Mouse (Mus musculus): ENCODE measurements at regions not wholly inside any gene's neighbourhood (a gene's known extent, or its start where the extent isn't known, plus 50 kb on each side); places are given as distances from the start of the nearest gene placed in this dataset.

DNA sequence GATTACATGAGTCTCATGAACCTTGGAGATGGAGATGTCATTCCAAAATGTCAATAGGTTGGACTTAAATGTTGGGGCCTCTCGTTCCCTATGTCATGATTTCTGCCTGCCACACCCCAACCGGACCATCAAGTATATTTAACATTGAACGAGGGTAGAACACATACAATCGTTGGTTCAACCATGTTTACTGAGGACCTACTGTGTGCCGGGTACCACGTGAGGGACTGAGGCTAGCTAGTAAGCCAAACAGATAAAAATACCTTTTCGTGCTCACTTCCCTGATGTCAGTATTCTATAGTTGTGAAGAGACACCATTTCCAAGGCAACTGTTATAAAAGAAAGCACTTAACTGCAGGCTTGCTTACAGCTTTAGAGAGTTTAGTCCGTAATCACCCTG, 70.6 kb upstream of the Tnrc6c start:
- H3K4me1 ChIP-seq (ENCODE audit: control insufficient read depth, insufficient read depth, low read length): no peaks in the 10 kb centered on the region
- 80% methylated on average over 8 of the region's 8 CpGs for WGBS
- no peak overlapping the region for H3K4me3 ChIP-seq (ENCODE audit: insufficient read depth, low read depth, low read length)
- TF ChIP-seq POLR2A (IDR thresholded peaks at IDR 0.05; ENCODE audit: insufficient read depth, low read depth, low read length) (no peak), CTCF (IDR thresholded peaks at IDR 0.05; ENCODE audit: insufficient read depth, low read depth, low read length) (no peak)
- no peak overlapping the region for H3K27ac ChIP-seq (ENCODE audit: insufficient read depth, low read depth, low read length)

DNA sequence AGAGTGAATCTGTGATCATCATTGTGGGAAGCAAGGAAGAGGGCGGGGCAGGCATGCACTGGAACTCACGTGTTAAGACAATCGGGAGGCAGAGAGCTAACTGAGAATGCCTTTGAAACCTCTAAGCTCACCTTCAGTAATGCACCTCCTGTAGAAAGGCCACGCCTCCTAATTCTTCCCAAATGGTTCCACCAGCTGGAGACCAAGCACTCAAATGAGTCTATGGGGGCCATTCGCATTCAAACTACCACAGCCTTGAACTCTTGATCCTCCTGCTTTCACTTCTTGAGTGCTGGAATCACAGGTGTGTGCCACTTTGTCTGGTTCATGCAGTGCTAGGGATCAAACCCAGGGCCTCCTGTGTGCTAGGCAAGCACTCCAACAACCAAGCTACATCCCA, 68.5 kb upstream of the Tnrc6c start:
- H3K4me1 ChIP-seq (ENCODE audit: control insufficient read depth, insufficient read depth, low read length): no peaks in the 10 kb centered on the region
- 88% methylated on average over 5 of the region's 5 CpGs for WGBS
- no peak for TF ChIP-seq CTCF (IDR thresholded peaks at IDR 0.05; ENCODE audit: insufficient read depth, low read depth, low read length)
- TF ChIP-seq POLR2A (IDR thresholded peaks at IDR 0.05; ENCODE audit: insufficient read depth, low read depth, low read length): no peak
- H3K4me3 ChIP-seq (ENCODE audit: insufficient read depth, low read depth, low read length): no peak overlapping the region
- H3K27ac ChIP-seq (ENCODE audit: insufficient read depth, low read depth, low read length): no peak overlapping the region

DNA sequence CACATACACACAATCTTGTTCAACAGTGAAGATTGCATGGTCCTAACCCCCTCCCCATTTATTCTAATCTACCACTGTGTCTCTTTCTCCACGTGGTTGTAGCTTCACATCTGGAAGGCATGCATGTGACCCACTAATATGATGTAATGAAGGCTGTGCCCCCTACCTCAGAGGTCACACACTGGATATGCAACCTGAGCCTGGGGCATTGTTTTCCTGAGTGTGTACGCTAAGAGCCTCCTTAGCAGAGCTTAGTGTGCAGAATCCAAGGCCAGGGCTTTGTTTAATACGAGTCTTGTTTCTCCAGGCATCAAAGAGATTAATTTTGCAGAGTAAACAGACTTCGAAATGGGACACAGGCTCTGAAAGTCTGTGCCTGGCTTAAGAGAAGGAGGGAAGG, 68.0 kb upstream of the Tnrc6c start:
- Histone ChIP-seq H3K4me3 (ENCODE audit: insufficient read depth, low read depth, low read length) (no peak overlapping the region), H3K27ac (ENCODE audit: insufficient read depth, low read depth, low read length) (no peak overlapping the region), H3K4me1 (ENCODE audit: control insufficient read depth, insufficient read depth, low read length) (no peaks in the 10 kb centered on the region)
- 71% methylated on average over 4 of the region's 4 CpGs for WGBS
- no peak for TF ChIP-seq POLR2A (IDR thresholded peaks at IDR 0.05; ENCODE audit: insufficient read depth, low read depth, low read length)
- TF ChIP-seq CTCF (IDR thresholded peaks at IDR 0.05; ENCODE audit: insufficient read depth, low read depth, low read length): no peak

GRCm38 (mm10) chr11:117586857-117587425, 67.1 kb upstream of the Tnrc6c start:
- Histone ChIP-seq H3K4me3 (ENCODE audit: insufficient read depth, low read depth, low read length) (no peak overlapping the region), H3K4me1 (ENCODE audit: control insufficient read depth, insufficient read depth, low read length) (0 out of 2 replicates have a peak, but pooled peaks cover 1% of the 10 kb centered on the region), H3K27ac (ENCODE audit: insufficient read depth, low read depth, low read length) (no peak overlapping the region)
- WGBS: 91% methylated on average over 7 of the region's 7 CpGs
- TF ChIP-seq CTCF (IDR thresholded peaks at IDR 0.05; ENCODE audit: insufficient read depth, low read depth, low read length) (no peak), POLR2A (IDR thresholded peaks at IDR 0.05; ENCODE audit: insufficient read depth, low read depth, low read length) (no peak)

DNA sequence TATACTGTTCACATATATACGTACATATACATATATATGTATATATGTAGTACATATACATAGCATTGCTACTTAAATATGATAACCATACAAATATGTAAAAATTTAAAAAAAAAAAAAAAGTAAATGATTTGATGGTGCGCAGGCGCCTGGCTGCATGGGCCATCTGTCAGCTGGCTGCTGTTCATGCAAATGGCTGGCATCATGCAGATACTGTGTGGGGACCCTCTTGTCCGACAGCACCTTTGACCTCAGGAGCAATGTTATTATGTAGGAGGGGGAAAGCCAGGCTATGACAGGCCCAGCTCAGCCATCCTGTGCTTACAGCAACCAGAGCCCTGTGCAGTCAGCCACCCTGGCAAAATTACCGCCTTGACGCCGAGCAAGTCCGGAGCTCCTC, 65.1 kb upstream of the Tnrc6c start:
- Histone ChIP-seq H3K27ac (ENCODE audit: insufficient read depth, low read depth, low read length) (no peak overlapping the region), H3K4me1 (ENCODE audit: control insufficient read depth, insufficient read depth, low read length) (0 out of 2 replicates have a peak, but pooled peaks cover 2% of the 10 kb centered on the region), H3K4me3 (ENCODE audit: insufficient read depth, low read depth, low read length) (no peak overlapping the region)
- TF ChIP-seq CTCF (IDR thresholded peaks at IDR 0.05; ENCODE audit: insufficient read depth, low read depth, low read length) (no peak), POLR2A (IDR thresholded peaks at IDR 0.05; ENCODE audit: insufficient read depth, low read depth, low read length) (no peak)
- WGBS: 98% methylated on average over 8 of the region's 8 CpGs

DNA sequence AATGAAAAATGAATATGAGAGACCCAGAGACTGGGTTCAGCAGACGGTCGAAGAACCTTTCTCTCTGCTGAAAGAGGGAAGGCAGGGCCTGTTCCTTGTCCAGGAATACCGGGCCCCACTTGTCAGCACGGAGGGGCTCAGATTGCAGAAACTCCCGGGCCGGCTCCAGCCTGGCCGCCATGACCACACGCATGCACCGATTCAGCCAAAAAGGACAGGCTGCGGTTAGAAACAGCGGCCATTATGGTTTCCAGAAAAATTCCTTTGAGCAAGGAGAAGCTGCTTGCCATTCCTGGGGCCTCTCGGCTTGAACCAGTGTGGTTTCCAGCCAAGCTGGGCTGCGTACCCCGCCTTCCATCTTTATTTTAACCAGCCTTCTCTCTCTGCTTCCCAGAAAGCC, 64.7 kb upstream of the Tnrc6c start:
- 95% methylated on average over 14 of the region's 14 CpGs for WGBS
- Histone ChIP-seq H3K27ac (ENCODE audit: insufficient read depth, low read depth, low read length) (no peak overlapping the region), H3K4me3 (ENCODE audit: insufficient read depth, low read depth, low read length) (no peak overlapping the region), H3K4me1 (ENCODE audit: control insufficient read depth, insufficient read depth, low read length) (0 out of 2 replicates have a peak, but pooled peaks cover 2% of the 10 kb centered on the region)
- TF ChIP-seq POLR2A (IDR thresholded peaks at IDR 0.05; ENCODE audit: insufficient read depth, low read depth, low read length) (no peak), CTCF (IDR thresholded peaks at IDR 0.05; ENCODE audit: insufficient read depth, low read depth, low read length) (no peak)

DNA sequence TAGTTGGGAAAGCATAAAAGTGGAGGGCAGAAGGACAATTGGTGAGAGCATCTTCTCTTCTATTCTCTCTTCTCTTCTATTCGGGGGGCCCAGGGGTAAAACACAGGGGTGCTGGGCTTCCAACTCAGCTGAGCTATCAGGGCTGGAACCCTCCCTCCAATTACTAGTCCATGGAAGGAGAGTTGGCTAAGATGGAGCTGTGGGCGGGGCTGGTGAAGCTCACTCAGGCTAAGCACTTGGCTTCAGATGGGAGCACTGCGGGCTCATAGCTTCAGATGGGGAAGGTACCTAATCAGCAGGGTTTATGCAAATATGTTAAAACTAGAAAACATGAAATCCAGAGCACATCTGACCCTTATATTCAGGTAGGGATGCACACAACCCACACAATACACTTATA, 61.5 kb upstream of the Tnrc6c start:
- 59% methylated on average over 3 of the region's 3 CpGs for WGBS
- peaks cover 23% of the 10 kb centered on the region for H3K4me1 ChIP-seq (ENCODE audit: control insufficient read depth, insufficient read depth, low read length)
- no peak for TF ChIP-seq CTCF (IDR thresholded peaks at IDR 0.05; ENCODE audit: insufficient read depth, low read depth, low read length)
- TF ChIP-seq POLR2A (IDR thresholded peaks at IDR 0.05; ENCODE audit: insufficient read depth, low read depth, low read length): no peak
- no peak overlapping the region for H3K4me3 ChIP-seq (ENCODE audit: insufficient read depth, low read depth, low read length)
- H3K27ac ChIP-seq (ENCODE audit: insufficient read depth, low read depth, low read length): no peak overlapping the region

DNA sequence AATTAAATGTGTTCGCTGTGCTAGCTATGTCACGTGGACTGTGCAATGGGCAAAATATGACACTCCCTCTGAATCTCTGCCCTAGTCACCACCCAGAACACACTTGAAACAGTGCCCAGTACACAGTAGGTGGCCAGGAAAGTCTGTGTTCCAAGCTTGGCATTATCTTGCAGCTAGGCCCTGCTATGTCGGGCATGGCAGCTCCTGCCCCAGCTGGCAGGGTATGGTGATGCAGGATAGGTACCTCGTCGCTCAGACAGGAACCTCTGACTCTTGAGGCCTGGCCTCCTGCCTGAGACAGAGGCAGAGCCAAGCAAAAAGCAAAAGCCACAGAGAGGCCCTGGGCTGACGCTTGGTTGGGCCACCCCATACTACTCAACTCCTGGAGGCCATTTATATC, 57.9 kb upstream of the Tnrc6c start:
- H3K27ac ChIP-seq (ENCODE audit: insufficient read depth, low read depth, low read length): no peak overlapping the region
- WGBS: 59% methylated on average over 6 of the region's 6 CpGs
- no peak for TF ChIP-seq POLR2A (IDR thresholded peaks at IDR 0.05; ENCODE audit: insufficient read depth, low read depth, low read length)
- no peak for TF ChIP-seq CTCF (IDR thresholded peaks at IDR 0.05; ENCODE audit: insufficient read depth, low read depth, low read length)

GRCm38 (mm10) chr11:117597754-117598153, 56.3 kb upstream of the Tnrc6c start:
- Histone ChIP-seq H3K27ac (ENCODE audit: insufficient read depth, low read depth, low read length) (no peak overlapping the region), H3K4me1 (ENCODE audit: control insufficient read depth, insufficient read depth, low read length) (peaks cover 42% of the 10 kb centered on the region), H3K4me3 (ENCODE audit: insufficient read depth, low read depth, low read length) (no peak overlapping the region)
- WGBS: 49% methylated on average over 5 of the region's 5 CpGs
- no peak for TF ChIP-seq POLR2A (IDR thresholded peaks at IDR 0.05; ENCODE audit: insufficient read depth, low read depth, low read length)
- TF ChIP-seq CTCF (IDR thresholded peaks at IDR 0.05; ENCODE audit: insufficient read depth, low read depth, low read length): no peak

More for the DNA sequence above, 57.9 kb upstream of the Tnrc6c start:
- Histone ChIP-seq H3K4me3 (ENCODE audit: insufficient read depth, low read depth, low read length) (no peak overlapping the region), H3K4me1 (ENCODE audit: control insufficient read depth, insufficient read depth, low read length) (peaks cover 45% of the 10 kb centered on the region)

GRCm38 (mm10) chr11:117598170-117598583, 55.9 kb upstream of the Tnrc6c start:
- H3K4me1 ChIP-seq (ENCODE audit: control insufficient read depth, insufficient read depth, low read length): peaks cover 42% of the 10 kb centered on the region
- H3K27ac ChIP-seq (ENCODE audit: insufficient read depth, low read depth, low read length): no peak overlapping the region
- H3K4me3 ChIP-seq (ENCODE audit: insufficient read depth, low read depth, low read length): no peak overlapping the region
- TF ChIP-seq POLR2A (IDR thresholded peaks at IDR 0.05; ENCODE audit: insufficient read depth, low read depth, low read length) (no peak), CTCF (IDR thresholded peaks at IDR 0.05; ENCODE audit: insufficient read depth, low read depth, low read length) (no peak)
- 9% methylated on average over 6 of the region's 6 CpGs for WGBS
